Mouse (Mus musculus) erythroblast, embryonic 14.5 days (primary cell): ENCODE data around the gene Tagln2. TPM values are rescaled to one million over a fixed set of nuclear protein-coding genes. Genes with fewer than 3 reads are reported as not detected.
A peak's percentile ranks its signal among the peaks of the same experiment; 100 is the strongest.

Source experiments
- H3K27me3 ChIP-seq: 2 replicates; pipeline ENCODE4 v1.6.1; 2012; ENCODE audit warnings: inconsistent platforms; ENCODE audit not compliant: control insufficient read depth
- H3K36me3 ChIP-seq: 2 replicates; pipeline ENCODE4 v1.6.1; 2012; ENCODE audit warnings: mild to moderate bottlenecking, inconsistent platforms; ENCODE audit not compliant: control insufficient read depth
- H3K4me1 ChIP-seq: 2 replicates; pipeline ENCODE4 v1.6.1; 2012; ENCODE audit warnings: inconsistent platforms; ENCODE audit not compliant: control insufficient read depth
- H3K4me3 ChIP-seq: replicated peaks from 2 replicates; pipeline ENCODE3; 2012; ENCODE audit warnings: moderate library complexity, mild to moderate bottlenecking, inconsistent platforms
- H3K9me3 ChIP-seq: 2 replicates; pipeline ENCODE4 v1.6.1; 2012; ENCODE audit warnings: low read length, inconsistent platforms, mixed read lengths; ENCODE audit not compliant: control insufficient read depth
- GATA1 ChIP-seq: IDR thresholded peaks from 2 replicates; pipeline ENCODE4 v1.6.1; 2012; ENCODE audit warnings: low read length, inconsistent platforms, mixed read lengths
- TAL1 ChIP-seq: IDR thresholded peaks from 3 replicates; pipeline ENCODE4 v1.6.1; 2012; ENCODE audit warnings: low read length, inconsistent platforms, mixed read lengths
- polyA plus RNA-seq: library from polyadenylated mRNA; stranded (reverse); fragments of >175 nt; gene quantifications from 2 replicates; pipeline ENCODE4 v1.2.3, GENCODE M21; 2012

Gene Tagln2
- polyA plus RNA-seq, 1 experiment = 2.6 TPM

DNA sequence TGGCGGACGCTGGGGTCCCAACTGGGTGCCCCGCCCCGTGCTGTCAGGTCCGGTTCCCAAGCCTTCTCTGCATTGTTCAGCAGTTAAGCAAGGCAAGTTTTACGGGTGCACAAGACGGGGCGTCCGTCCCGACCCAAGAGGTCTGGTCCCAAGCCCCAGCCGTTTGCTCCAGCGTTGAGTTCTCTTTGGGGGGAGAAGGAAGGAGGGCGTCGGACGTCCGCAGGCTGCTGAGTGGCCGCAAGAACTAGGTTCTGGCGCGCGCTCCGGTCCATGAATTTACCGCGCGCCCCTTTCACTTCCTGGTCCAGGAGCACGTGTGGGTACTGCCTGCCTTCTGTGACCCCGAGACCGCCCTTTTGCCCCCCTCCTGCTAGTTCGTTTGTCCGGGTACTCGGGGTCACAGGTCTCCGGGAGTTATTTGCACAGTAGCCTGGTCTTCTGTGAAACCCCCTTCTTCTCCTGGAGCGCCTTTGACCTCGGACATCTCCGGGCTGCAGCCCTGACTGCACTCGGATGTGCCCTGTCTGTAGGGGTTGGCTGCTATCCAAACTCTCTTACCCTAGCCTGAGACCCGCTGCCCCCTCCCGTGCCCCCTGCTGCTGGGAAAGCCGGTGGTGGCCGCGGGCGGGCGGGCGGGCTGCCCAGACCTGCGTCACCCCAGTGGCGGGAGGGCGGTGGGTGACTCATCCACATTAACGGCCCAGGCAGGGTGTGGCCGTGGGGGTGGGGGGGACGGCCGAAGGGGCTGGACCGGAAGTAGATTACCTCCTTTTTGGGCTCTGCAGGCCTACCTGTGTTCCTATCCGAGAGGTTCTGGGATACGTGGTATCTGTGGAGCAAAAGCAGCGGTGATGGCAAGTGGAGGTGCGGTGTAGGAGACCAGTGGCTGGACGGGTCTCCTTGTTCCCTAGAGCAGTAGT is 864 bp downstream of the Tagln2 start:
- Histone ChIP-seq H3K9me3 (no peaks in the 10 kb centered on the region), H3K27me3 (peaks cover 35% of the 10 kb centered on the region), H3K4me3 (peak overlapping the region; percentile 53), H3K4me1 (peaks cover 32% of the 10 kb centered on the region), H3K36me3 (peaks cover 7% of the 10 kb centered on the region; the same call in 1 of the 2 replicates)
- TF ChIP-seq GATA1 (no peak), TAL1 (no peak)

- Histone ChIP-seq H3K36me3 (peaks cover 11% of the 10 kb centered on the region; the same call in 1 of the 2 replicates), H3K4me3 (peak overlapping the region; percentile 53), H3K27me3 (peaks cover 35% of the 10 kb centered on the region), H3K4me1 (peaks cover 32% of the 10 kb centered on the region), H3K9me3 (no peaks in the 10 kb centered on the region)
- TF ChIP-seq TAL1 (no peak), GATA1 (no peak)
Observed at GRCm38 (mm10) chr1:172501371-172502144, 1.7 kb downstream of the Tagln2 start.

DNA sequence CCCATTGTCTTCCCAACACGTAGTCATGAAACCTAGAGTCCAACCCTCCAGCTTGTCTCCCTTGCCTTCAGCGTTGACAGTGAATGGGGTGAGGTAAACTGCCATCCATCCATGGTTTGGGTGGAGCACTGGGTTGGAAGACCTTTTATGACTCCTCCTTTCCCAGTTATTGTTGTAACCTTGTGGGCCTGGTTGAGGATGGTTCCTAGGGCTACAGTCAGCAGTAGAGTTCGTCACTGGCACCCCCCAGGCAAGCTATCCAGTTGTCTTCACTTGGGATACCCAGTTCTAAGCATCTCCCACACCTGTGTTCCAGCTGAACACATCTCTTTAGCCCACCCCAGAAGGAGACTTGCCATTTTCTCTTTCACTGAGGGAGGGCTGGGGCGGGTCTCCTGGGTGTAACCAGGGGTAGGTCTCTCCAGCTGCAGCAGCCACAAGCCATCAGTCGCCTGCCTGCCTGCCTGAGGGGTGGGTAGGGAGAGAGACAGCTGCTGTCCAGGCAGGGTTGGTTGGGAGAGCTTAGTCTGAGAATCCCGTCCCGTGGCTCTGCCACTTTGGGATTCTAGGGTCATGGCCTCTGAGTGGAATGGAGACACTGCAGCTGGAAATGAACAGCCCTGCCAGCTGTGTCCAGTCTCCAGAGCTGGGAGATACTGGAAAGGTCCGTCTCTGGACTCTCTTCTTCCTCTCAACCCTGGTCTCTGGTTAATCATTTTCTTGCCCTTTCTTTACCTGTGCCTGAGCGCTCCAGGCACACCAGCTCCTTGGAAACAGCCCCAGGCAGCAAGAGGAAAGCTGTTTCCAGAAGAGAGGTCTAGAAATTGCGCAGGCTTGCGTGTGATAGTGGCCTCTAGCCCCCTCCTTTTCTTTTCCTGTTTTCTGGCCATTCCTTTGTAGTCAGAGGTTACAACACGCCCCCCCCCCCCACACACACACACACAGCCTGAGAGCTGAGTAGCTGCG is 2.6 kb downstream of the Tagln2 start:
- Histone ChIP-seq H3K4me3 (no peak overlapping the region), H3K27me3 (peaks cover 35% of the 10 kb centered on the region), H3K9me3 (no peaks in the 10 kb centered on the region), H3K4me1 (peaks cover 32% of the 10 kb centered on the region), H3K36me3 (peaks cover 11% of the 10 kb centered on the region; the same call in 1 of the 2 replicates)
- no peak for TF ChIP-seq TAL1
- TF ChIP-seq GATA1 = no peak

- TF ChIP-seq GATA1 (no peak), TAL1 (no peak)
- Histone ChIP-seq H3K36me3 (peaks cover 11% of the 10 kb centered on the region; the same call in 1 of the 2 replicates), H3K4me1 (peaks cover 37% of the 10 kb centered on the region), H3K27me3 (peaks cover 30% of the 10 kb centered on the region), H3K4me3 (no peak overlapping the region), H3K9me3 (no peaks in the 10 kb centered on the region)
Observed at GRCm38 (mm10) chr1:172503111-172503997, 3.5 kb downstream of the Tagln2 start.

- peaks cover 37% of the 10 kb centered on the region for H3K4me1 ChIP-seq
- peaks cover 11% of the 10 kb centered on the region; the same call in 1 of the 2 replicates for H3K36me3 ChIP-seq
Observed at GRCm38 (mm10) chr1:172504756-172505155, 4.9 kb downstream of the Tagln2 start.

GRCm38 (mm10) chr1:172507001-172507400 is 7.2 kb downstream of the Tagln2 start:
- H3K4me1 ChIP-seq = peaks cover 19% of the 10 kb centered on the region
- peaks cover 11% of the 10 kb centered on the region; the same call in 1 of the 2 replicates for H3K36me3 ChIP-seq
- no peaks in the 10 kb centered on the region for H3K9me3 ChIP-seq
- H3K27me3 ChIP-seq = peaks cover 1% of the 10 kb centered on the region
- no peak overlapping the region for H3K4me3 ChIP-seq
- TF ChIP-seq TAL1 (no peak), GATA1 (no peak)

More at GRCm38 (mm10) chr1:172504756-172505155, 4.9 kb downstream of the Tagln2 start:
- no peak overlapping the region for H3K4me3 ChIP-seq
- H3K27me3 ChIP-seq = peaks cover 24% of the 10 kb centered on the region
- no peaks in the 10 kb centered on the region for H3K9me3 ChIP-seq
- TF ChIP-seq GATA1 (no peak), TAL1 (no peak)

DNA sequence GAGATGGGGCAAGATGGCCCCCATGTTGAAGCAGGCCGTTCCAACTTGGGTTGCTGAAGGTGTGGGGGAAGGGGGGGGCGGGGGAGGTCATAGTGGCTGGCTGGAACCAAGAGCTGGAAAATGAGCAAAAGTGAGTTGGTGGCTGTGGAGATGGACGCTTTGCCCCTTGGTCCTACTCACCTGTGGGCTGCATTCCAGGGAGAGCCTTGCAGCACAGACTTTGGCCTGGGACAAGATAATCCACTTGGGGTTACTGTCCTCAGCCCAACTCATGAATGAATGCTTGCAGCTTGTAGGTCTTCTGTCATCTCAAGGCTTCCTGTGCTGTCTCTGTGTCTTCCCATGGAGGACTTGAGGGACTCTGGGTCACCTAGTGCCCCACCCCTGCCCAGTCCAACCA is 7.9 kb downstream of the Tagln2 start:
- no peak overlapping the region for H3K4me3 ChIP-seq
- no peaks in the 10 kb centered on the region for H3K27me3 ChIP-seq
- H3K4me1 ChIP-seq = peaks cover 14% of the 10 kb centered on the region
- peaks cover 11% of the 10 kb centered on the region; the same call in 1 of the 2 replicates for H3K36me3 ChIP-seq
- H3K9me3 ChIP-seq = no peaks in the 10 kb centered on the region
- TF ChIP-seq GATA1 = no peak

- Histone ChIP-seq H3K4me3 (no peak overlapping the region), H3K4me1 (peaks cover 13% of the 10 kb centered on the region), H3K36me3 (peaks cover 11% of the 10 kb centered on the region; the same call in 1 of the 2 replicates), H3K27me3 (0 out of 2 replicates have a peak, but pooled peaks cover 2% of the 10 kb centered on the region), H3K9me3 (no peaks in the 10 kb centered on the region)
- TF ChIP-seq GATA1 = no peak
- no peak for TF ChIP-seq TAL1
Observed at GRCm38 (mm10) chr1:172508172-172508571, 8.3 kb downstream of the Tagln2 start.
